Mouse (Mus musculus): Measurements from ENCODE around the gene Gm906.
A peak's percentile ranks its signal among the peaks of the same experiment; 100 is the strongest.
"Not testable (repeated sequence)": the region's sequence is repeated elsewhere in the genome, so short reads cannot be mapped to it uniquely, and the experiment has no call there.

Gene Gm906

DNA sequence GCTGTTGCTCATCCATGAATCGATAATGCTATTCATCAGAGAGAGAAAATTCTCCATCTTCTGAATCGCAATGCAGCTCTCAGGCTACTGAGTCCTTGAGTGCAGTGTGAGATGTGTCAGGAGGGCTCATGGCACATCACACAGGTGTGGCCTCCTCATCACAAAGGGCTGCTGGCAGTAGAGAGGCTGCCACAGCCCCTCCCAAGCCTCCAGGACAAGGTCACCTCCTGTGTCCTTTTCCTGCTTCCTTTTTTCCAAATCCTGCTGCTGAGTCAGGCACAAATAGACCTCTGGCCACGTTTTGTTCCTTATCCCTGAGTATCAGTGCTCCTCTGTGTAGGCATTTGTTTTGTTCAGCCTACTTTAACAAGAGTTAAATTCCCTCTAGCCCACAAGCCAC, at the start of gene Gm906:
Gene Gm906 (minus strand): TSS at position 101 of the 400 bp plus-strand sequence.
- DNase-seq (ENCODE audit: low read depth, low spot score): not testable (repeated sequence)

DNA sequence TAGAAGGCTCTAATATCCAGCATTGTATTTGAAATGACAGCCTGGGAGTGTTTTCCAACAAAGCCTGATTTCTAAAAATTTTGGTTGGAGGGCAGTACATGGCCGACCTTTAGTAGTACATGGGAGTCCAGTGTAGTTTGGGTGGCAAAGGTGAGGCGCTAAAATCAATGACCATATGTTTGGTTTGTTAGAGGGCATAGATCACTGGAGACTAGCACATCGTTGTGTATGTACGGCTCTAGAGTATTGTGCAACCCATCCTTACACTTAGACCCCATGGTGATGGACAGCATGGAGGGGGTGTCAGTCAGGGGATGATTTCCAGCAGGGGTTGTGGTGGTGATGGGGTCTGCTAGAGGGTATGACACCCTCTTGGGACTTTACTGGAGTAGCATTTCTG, 33.2 kb upstream of the Gm906 start:
- not testable (repeated sequence) for DNase-seq (ENCODE audit: low read depth, low spot score)

DNA sequence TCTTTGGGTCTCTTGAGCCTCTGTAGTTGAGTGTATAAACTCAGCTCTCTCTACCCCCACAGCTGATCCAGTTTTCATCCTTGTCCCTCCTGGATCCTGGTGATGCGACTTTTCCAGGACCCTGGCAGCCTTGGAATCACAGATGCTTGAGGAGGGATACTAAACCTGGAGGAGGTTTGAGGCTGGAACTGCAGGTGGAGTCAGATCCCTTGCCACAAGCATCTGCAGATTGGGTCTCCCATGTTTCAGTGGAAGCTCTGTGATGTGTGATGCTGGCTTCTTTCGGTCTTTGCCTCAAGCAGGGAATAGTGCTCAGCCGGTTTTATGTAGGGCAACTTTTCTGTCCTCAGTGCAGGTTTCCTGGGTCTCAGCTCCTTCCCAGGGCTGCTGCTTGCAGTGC, 13.6 kb downstream of the Gm906 start:
- no peak for DNase-seq (ENCODE audit: low read depth, low spot score)

DNA sequence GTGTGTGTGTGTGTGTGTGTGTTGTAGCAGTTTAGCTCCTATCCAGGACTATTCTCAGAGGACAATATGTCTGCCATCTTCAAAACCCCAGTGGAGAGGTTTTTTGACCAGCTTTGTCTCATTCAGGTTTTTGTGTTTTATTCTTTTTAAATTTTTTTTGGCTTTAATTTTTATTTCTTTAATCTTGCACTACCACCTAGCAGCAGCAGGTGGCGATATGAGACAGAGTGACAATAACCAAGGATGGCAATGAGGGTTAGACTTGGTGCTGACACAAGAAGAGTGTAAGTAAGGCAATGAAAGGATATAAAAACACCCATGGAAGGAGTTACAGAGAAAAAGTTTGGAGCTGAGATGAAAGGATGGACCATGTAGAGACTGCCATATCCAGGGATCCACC, 38.3 kb downstream of the Gm906 start:
- DNase-seq (ENCODE audit: low read depth, low spot score): peak; percentile 27

DNA sequence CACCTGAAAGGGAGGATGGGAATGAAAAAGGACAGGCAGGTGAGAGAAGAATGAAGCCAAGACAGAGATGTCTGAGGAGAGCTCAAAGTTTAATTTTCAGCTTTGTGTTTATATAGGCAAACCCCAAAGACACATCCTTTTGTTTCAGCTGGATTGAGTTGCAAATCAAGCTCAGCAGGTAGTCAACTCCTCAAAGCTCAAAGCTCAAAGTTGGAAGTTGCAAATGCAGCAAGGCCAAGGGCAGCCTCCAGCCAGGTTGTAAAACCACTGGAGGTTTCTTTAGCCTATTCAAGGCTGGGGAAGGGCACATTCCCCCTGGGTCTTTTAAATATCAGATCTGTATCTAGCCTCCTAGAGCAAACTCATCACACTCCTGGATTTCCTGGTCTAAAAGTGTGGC, 39.9 kb downstream of the Gm906 start:
- not testable (repeated sequence) for DNase-seq (ENCODE audit: low read depth, low spot score)

DNA sequence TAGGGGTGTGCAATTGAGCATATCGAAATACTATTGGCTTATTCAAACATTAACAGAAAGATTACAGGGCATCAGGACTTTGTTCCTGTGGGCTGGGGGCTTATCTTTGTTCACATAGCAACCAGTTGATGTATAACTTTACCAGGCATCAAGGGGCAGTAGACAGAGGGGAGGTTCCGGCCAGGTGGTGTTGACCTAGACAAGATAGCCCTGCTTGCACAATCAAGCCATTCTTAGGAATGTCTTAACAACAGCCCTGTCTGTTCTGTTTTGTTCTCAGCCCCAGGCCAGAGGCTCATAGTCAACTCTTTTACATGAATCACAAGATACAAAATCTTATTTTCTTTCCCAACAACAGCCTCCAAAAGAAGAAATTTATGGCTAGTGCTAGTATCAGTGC, 40.5 kb downstream of the Gm906 start:
- not testable (repeated sequence) for DNase-seq (ENCODE audit: low read depth, low spot score)

DNA sequence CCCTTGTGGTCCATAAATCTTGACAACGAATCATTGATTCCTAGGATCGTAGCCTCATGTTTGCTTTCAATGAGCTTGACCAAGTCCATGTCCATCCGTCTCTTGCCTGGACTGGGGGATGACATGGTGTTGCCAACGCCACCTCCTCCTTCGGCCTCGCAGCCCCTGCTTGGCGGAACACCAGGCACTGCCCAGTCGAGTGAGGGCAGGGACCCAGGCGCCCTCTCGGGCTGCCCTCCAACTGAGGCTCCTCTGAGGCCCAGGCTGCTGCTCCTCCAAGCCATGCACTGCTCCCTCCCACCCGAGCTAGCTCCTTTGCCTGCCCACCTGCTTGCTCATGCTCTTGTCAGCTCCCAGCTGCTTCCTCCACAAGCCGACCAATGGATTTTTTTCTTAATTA, 42.1 kb downstream of the Gm906 start:
- no peak for DNase-seq (ENCODE audit: low read depth, low spot score)

DNA sequence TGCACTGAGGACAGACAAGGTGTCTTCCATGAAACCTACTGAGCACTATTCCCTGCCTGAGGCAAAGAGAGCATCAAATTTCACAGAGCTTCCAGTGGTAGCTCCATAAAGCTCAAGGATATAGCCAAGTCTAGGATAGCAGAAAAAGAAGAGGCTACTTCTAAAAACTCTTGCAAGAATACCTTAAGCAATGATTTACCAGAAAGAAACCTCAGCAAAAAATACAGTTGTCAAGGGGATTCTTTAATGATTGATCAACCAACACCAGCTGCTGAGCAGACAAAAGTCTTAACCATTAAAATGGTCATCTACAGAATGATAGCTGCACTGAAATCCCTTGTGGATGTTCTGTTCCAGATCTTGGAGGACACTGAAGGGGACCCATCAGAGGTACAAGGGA, 53.3 kb downstream of the Gm906 start:
- not testable (repeated sequence) for DNase-seq (ENCODE audit: low read depth, low spot score)
